Mouse (Mus musculus) forebrain, embryonic 15.5 days (tissue): ENCODE measurements around the gene Pla2g4b. TPM values are rescaled to one million over a fixed set of nuclear protein-coding genes. Genes with fewer than 3 reads are reported as not detected.
A peak's percentile ranks its signal among the peaks of the same experiment; 100 is the strongest.

ENCODE experiments used
- ATAC-seq: fragments of 200-750 bp; cut with Nextera tagmentation; replicated peaks from 2 replicates; pipeline ENCODE4 v1.8.0; 2017; ENCODE audit warnings: mild to moderate bottlenecking, moderate TSS enrichment, moderate library complexity
- H3K27ac ChIP-seq: fragments of 300-500 bp; sonication (generic); replicated peaks from 2 replicates; pipeline ENCODE4 v1.5.1; 2015; ENCODE audit warnings: mild to moderate bottlenecking, inconsistent platforms
- H3K27me3 ChIP-seq: fragments of 300-500 bp; sonication (generic); 2 replicates; pipeline ENCODE4 v1.6.1; 2015; ENCODE audit warnings: inconsistent platforms
- H3K36me3 ChIP-seq: fragments of 300-500 bp; sonication (generic); 2 replicates; pipeline ENCODE4 v1.6.1; 2015; ENCODE audit warnings: mild to moderate bottlenecking, inconsistent platforms
- H3K4me1 ChIP-seq: fragments of 300-500 bp; sonication (generic); 2 replicates; pipeline ENCODE4 v1.6.1; 2015; ENCODE audit warnings: inconsistent platforms
- H3K4me2 ChIP-seq: fragments of 300-500 bp; sonication (generic); replicated peaks from 2 replicates; pipeline ENCODE4 v1.6.1; 2015; ENCODE audit warnings: mild to moderate bottlenecking, inconsistent platforms
- H3K4me3 ChIP-seq: fragments of 300-500 bp; sonication (generic); 2 replicates; pipeline ENCODE4 v1.5.1; 2015; ENCODE audit warnings: mild to moderate bottlenecking, inconsistent platforms
- H3K9ac ChIP-seq: fragments of 300-500 bp; sonication (generic); replicated peaks from 2 replicates; pipeline ENCODE4 v1.6.1; 2015; ENCODE audit warnings: mild to moderate bottlenecking, inconsistent platforms
- H3K9me3 ChIP-seq: fragments of 300-500 bp; sonication (generic); 2 replicates; pipeline ENCODE4 v1.6.1; 2016; ENCODE audit warnings: inconsistent platforms
- WGBS: fragments of 180-500 bp; shearing (Covaris S2); methylation state at CpG from one replicate; pipeline ENCODE4 v1.1.7; 2015; ENCODE audit warnings: mixed read lengths; 5-methylcytosine and 5-hydroxymethylcytosine counted together
- polyA plus RNA-seq: library from polyadenylated mRNA; unstranded; fragments of >200 nt; fragmentation: Nextera tagmentation; extraction: Ambion mirVana; gene quantifications from 2 replicates; pipeline ENCODE4 v1.2.1, GENCODE M21; 2015

Pla2g4b gene
- polyA plus RNA-seq, 1 experiment from 2014 or later = 2.0 TPM

DNA sequence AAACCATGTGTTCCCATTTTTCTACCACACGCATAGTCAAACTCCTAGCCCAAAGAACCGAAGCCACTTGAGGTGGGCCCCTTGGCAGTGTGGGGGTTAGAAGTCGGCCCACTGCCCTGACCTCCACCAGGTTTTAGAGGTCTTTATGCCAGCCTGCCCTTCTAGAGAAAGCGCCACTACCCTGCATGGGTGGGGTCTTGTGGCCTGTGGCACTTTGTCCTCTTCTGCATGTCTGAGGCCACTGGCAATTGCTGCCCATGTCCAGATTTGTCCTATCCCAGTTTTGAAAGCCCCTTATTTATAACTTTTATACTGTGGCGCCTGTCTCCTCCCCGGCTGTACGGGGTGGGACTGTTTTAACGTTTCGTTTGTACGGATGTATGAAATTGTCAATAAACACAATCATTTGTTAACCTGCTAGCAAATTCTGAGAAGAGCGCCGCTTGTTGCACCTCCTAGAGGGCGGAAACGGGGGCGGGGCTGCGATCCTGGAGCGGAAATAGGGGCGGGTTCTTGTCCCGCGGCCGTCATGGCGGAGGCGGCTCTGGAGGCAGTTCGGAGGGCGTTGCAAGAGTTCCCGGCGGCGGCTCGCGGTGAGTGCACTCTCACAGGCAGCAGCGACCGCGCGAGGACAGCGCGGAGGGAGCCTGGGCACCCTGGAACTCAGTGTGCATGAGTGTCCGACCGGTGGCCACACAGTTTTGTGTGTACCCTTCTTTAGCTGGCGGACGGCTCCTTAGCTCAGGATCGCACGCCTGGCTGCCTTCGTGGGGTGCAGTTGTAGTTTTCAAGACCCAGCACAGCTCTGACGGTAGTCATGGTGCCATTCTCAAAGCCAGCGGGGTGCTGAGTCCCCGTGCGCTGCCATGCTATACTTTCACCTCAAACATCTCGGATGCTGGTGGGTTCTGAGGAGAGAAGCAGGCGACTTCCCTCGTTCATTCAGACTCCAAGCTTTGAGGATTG lies 6.0 kb upstream of the Pla2g4b start, which contains the start of the genes Jmjd7 and Gm28042:
Jmjd7 (plus strand) TSS at position 500 of the 966 bp plus-strand sequence.
Gm28042 (plus strand) TSS at position 510 of the 966 bp plus-strand sequence.
- peak within 1 kb of the TSS; percentile 87 for H3K27ac ChIP-seq
- H3K27me3 ChIP-seq = no peaks in the 10 kb centered on the region
- H3K4me2 ChIP-seq = peak within 1 kb of the TSS; percentile 69
- ATAC-seq = peak; percentile 91
- peaks cover 18% of the 10 kb centered on the region for H3K4me1 ChIP-seq
- no peaks in the 10 kb centered on the region for H3K9me3 ChIP-seq
- H3K36me3 ChIP-seq = peaks cover 27% of the 10 kb centered on the region
- H3K4me3 ChIP-seq = peak within 1 kb of the TSS; percentile 73
- H3K9ac ChIP-seq = peak within 1 kb of the TSS; percentile 80
- 5% methylated on average over 50 of the region's 50 CpGs for WGBS

DNA sequence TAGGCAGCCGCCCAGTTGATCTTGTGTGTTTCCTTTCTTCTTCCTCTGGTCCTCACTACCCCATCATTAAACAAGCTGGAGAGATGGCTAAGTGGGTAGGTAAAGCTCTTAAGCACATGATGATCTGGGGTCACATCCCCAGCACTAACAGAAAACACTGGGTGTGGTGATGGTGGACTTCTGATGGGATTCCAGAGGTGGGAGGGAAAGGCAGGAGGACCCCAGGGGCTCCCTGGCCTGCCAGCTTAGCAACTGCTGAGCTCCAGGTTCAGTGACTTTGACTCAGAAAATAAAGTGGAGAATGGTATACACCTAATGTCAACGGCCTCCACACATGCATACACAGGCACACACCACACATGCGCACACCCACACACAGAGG lies 5.3 kb upstream of the Pla2g4b start:
- peak; percentile 27 for ATAC-seq
- Histone ChIP-seq H3K4me1 (peaks cover 18% of the 10 kb centered on the region), H3K27ac (peak overlapping the region; percentile 87), H3K4me2 (peak overlapping the region; percentile 69), H3K36me3 (peaks cover 21% of the 10 kb centered on the region), H3K27me3 (no peaks in the 10 kb centered on the region), H3K4me3 (peak overlapping the region; percentile 73), H3K9me3 (no peaks in the 10 kb centered on the region), H3K9ac (peak overlapping the region; percentile 80)
- WGBS = 46% methylated on average over 3 of the region's 3 CpGs

- no peak overlapping the region for H3K9ac ChIP-seq
- H3K9me3 ChIP-seq = no peaks in the 10 kb centered on the region
- H3K4me2 ChIP-seq = no peak overlapping the region
- H3K4me3 ChIP-seq = no peak overlapping the region
- H3K27ac ChIP-seq = no peak overlapping the region
- peaks cover 13% of the 10 kb centered on the region; the same call in 1 of the 2 replicates for H3K36me3 ChIP-seq
- WGBS = 92% methylated on average over 8 of the region's 8 CpGs
- H3K4me1 ChIP-seq = peaks cover 18% of the 10 kb centered on the region
- no peak for ATAC-seq
- no peaks in the 10 kb centered on the region for H3K27me3 ChIP-seq
These were observed 2.8 kb upstream of the Pla2g4b start for GRCm38 (mm10) chr2:120030380-120030779.

DNA sequence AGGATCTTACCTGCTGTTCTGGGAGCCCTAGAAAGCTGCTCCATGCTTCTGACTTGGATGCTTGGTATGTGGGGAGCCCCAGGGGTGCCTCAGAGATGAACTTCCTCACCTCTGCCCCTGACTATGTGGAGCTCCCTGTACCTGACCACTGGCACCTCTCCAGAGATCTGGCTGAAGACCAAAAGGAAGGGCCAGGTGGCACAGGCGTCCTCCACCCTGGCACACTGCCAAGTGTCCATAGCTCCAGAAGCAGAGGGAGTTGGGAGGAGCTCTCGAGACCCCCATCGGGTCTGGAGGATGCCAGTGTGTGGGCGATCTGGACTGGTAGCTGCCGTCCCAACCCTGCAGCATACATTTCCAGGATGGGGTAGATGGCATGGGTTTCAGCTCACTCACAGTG lies 509 bp downstream of the Pla2g4b start:
- H3K27ac ChIP-seq = no peak overlapping the region
- no peak for ATAC-seq
- no peak overlapping the region for H3K4me3 ChIP-seq
- H3K4me2 ChIP-seq = no peak overlapping the region
- H3K9ac ChIP-seq = no peak overlapping the region
- 62% methylated on average over 5 of the region's 5 CpGs for WGBS
- peaks cover 31% of the 10 kb centered on the region for H3K36me3 ChIP-seq
- no peaks in the 10 kb centered on the region for H3K9me3 ChIP-seq
- 0 out of 2 replicates have a peak, but pooled peaks cover under 1% of the 10 kb centered on the region for H3K4me1 ChIP-seq
- H3K27me3 ChIP-seq = no peaks in the 10 kb centered on the region

DNA sequence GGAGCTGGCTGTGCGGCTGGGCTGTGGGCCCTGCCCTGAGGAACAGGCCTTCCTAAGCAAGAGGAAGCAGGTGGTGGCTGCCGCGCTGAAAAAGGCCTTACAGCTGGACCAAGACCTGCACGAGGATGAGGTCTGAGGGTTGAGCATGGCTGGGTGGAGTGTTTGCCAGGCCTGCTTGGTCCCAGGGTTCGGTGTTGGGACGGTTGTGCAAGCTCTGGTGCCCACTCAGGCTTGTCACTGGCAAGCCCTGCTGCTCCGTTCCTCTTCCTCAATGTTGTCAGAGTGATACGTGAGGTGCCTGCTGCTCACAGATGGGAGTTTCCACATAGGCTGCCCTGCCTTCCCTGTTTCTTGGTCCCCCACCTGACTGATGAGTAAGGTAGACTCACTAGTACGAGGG lies 4.5 kb downstream of the Pla2g4b start:
- Histone ChIP-seq H3K4me3 (no peak overlapping the region), H3K9me3 (no peaks in the 10 kb centered on the region), H3K9ac (no peak overlapping the region), H3K27me3 (no peaks in the 10 kb centered on the region), H3K4me2 (no peak overlapping the region), H3K4me1 (no peaks in the 10 kb centered on the region), H3K36me3 (peaks cover 51% of the 10 kb centered on the region), H3K27ac (no peak overlapping the region)
- WGBS = 94% methylated on average over 9 of the region's 9 CpGs
- no peak for ATAC-seq

DNA sequence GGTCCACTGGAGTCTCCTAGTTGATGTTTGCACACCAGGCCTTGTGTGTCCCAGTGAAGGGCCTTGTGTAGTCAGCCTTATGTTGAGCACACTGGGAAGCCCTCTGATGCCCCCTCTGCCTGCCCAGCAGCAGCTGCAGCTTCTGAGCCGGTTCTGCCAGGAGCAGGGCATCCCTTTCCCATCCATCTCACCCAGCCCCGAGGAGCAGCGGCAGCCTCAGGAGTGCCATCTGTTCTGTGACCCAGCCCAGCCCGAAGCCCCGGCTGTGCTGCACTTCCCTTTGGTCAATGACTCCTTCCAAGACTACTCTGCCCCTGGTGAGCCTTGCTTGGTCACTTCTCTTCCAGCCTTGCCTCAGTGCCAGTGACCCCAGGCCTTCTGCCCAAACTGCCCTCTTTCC lies 7.8 kb downstream of the Pla2g4b start:
- no peak overlapping the region for H3K4me3 ChIP-seq
- no peaks in the 10 kb centered on the region for H3K9me3 ChIP-seq
- no peak overlapping the region for H3K9ac ChIP-seq
- H3K27ac ChIP-seq = no peak overlapping the region
- H3K27me3 ChIP-seq = no peaks in the 10 kb centered on the region
- 87% methylated on average over 5 of the region's 5 CpGs for WGBS
- no peak for ATAC-seq
- no peaks in the 10 kb centered on the region for H3K4me1 ChIP-seq
- H3K36me3 ChIP-seq = peaks cover 44% of the 10 kb centered on the region
- H3K4me2 ChIP-seq = no peak overlapping the region

- Histone ChIP-seq H3K9ac (no peak overlapping the region), H3K27ac (no peak overlapping the region), H3K4me3 (no peak overlapping the region), H3K9me3 (no peaks in the 10 kb centered on the region), H3K4me2 (no peak overlapping the region), H3K36me3 (peaks cover 21% of the 10 kb centered on the region), H3K4me1 (no peaks in the 10 kb centered on the region), H3K27me3 (no peaks in the 10 kb centered on the region)
- 62% methylated on average over 4 of the region's 4 CpGs for WGBS
- ATAC-seq = no peak
These were observed 10.9 kb downstream of the Pla2g4b start for GRCm38 (mm10) chr2:120044101-120044603.

DNA sequence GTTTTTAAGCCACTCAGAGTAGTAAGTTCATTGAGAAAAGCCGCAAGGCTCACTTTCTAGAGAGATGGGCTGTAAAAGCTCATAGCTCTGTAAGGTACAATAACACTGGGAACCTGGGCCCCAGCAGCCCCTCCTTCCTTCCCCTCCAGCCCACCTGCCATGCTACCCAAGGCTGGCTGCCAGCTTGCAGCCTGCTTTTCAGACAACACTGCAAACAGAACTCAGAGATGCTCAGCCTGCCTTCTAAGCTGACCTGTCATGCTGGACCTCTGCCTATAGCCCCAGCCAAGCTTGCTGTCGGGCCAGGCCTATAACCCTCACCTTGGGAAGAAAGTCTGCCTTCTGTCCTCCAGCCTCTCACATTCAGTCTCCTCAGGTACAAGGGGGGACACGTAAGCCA lies 11.5 kb downstream of the Pla2g4b start:
- Histone ChIP-seq H3K27ac (no peak overlapping the region), H3K4me1 (no peaks in the 10 kb centered on the region), H3K4me2 (no peak overlapping the region), H3K9me3 (no peaks in the 10 kb centered on the region), H3K4me3 (no peak overlapping the region), H3K36me3 (peaks cover 16% of the 10 kb centered on the region), H3K9ac (no peak overlapping the region), H3K27me3 (no peaks in the 10 kb centered on the region)
- 71% methylated on average over 3 of the region's 3 CpGs for whole genome bisulfite sequencing
- ATAC-seq = no peak

DNA sequence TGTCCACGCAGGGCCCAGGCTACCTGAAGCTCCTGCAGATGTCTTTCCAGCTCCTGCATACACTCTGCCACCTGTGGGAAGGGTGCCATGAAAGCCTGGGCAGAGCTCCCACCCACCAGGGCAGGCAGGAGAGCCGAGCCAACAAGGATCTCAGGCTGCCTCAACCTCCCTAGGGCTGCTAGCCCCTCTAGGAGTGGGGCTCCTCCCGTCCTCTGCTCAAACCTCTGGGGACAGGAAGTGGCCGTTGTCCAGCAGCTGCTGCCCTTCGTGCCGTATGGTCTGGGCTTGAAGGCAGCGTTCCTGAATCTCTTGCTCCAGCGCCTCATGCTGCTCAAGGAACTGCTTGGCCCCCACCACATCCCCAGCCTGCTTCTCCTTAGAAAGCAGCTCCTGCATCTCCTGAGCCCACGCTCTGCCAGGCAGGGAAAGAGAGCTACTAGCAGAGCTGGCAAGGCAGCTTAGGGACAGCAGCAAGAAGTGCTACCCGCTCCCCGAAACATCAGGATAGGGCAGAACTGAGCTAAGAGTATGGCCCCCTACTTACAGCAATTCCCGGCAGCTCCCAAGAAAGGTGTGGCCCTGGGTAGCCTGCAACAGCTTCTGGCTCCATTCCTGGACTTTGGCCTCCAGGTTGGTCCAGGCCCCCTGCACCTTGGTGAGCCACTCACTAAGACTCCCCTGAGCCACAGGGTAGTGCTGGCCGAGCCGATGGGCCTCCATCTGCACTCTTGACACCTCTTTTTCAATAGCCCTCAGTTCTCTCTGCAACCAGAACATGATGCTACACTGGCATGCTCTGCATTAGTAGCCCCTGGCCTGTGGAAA lies 13.5 kb downstream of the Pla2g4b start:
- peaks cover 5% of the 10 kb centered on the region for H3K36me3 ChIP-seq
- no peak overlapping the region for H3K4me3 ChIP-seq
- no peaks in the 10 kb centered on the region for H3K4me1 ChIP-seq
- ATAC-seq = no peak
- no peaks in the 10 kb centered on the region for H3K27me3 ChIP-seq
- no peak overlapping the region for H3K4me2 ChIP-seq
- 73% methylated on average over 14 of the region's 14 CpGs for WGBS
- H3K9me3 ChIP-seq = no peaks in the 10 kb centered on the region
- no peak overlapping the region for H3K27ac ChIP-seq
- H3K9ac ChIP-seq = no peak overlapping the region

DNA sequence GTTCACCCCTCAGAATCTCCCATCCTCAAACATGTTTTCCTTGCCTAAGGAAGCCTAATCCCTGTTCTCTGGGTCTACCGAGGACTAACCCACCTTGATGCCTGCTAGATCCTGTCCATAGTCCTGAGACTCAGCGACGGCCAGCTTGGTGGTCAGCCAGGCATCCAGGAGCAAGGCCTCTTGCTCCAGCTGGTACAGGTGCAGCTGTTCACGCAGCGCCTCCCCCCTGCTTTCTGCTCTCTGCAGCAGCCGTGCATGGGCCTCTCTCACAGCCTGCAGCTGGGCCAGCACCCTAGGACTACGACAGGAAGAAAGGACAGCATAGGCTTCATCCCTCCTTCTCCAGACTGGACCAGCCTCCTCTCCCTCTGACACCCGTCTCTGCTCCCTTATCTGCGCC lies 15.0 kb downstream of the Pla2g4b start:
- Histone ChIP-seq H3K27ac (no peak overlapping the region), H3K4me3 (no peak overlapping the region), H3K4me2 (no peak overlapping the region), H3K36me3 (no peaks in the 10 kb centered on the region), H3K27me3 (no peaks in the 10 kb centered on the region), H3K4me1 (no peaks in the 10 kb centered on the region), H3K9ac (no peak overlapping the region), H3K9me3 (no peaks in the 10 kb centered on the region)
- WGBS = 79% methylated on average over 9 of the region's 9 CpGs
- ATAC-seq = no peak

GRCm38 (mm10) chr2:120049632-120050274 lies 16.5 kb downstream of the Pla2g4b start:
- WGBS = 66% methylated on average over 10 of the region's 10 CpGs
- no peaks in the 10 kb centered on the region for H3K9me3 ChIP-seq

More at GRCm38 (mm10) chr2:120049632-120050274, 16.5 kb downstream of the Pla2g4b start:
- no peak overlapping the region for H3K27ac ChIP-seq
- no peaks in the 10 kb centered on the region for H3K27me3 ChIP-seq
- no peaks in the 10 kb centered on the region for H3K36me3 ChIP-seq
- H3K9ac ChIP-seq = no peak overlapping the region
- H3K4me3 ChIP-seq = no peak overlapping the region
- no peak for ATAC-seq
- no peaks in the 10 kb centered on the region for H3K4me1 ChIP-seq
- H3K4me2 ChIP-seq = no peak overlapping the region
